Mouse (Mus musculus) cerebellum, postnatal 36 days (tissue): ENCODE results near the gene Slc35a5.

ENCODE experiments used
- DNase-seq, 2 experiments: peaks; one replicate each; pipeline ENCODE4 v3.0.0; 2021 to 2022; ENCODE audit warnings: mixed read lengths in 2 of 2

The Slc35a5 gene

GRCm38 (mm10) chr16:45110498-45110897 is 48.0 kb downstream of the Slc35a5 start:
- no peak for DNase-seq

GRCm38 (mm10) chr16:45108203-45108878 is 50.2 kb downstream of the Slc35a5 start:
- DNase-seq = no peak

- DNase-seq = no peak
Observed at GRCm38 (mm10) chr16:45104993-45105392, 53.5 kb downstream of the Slc35a5 start.

- DNase-seq = no peak
Observed at GRCm38 (mm10) chr16:45100892-45101291, 57.6 kb downstream of the Slc35a5 start.

- no peak for DNase-seq
Observed at GRCm38 (mm10) chr16:45098886-45099210, 59.7 kb downstream of the Slc35a5 start.

GRCm38 (mm10) chr16:45098186-45098885 is 60.2 kb downstream of the Slc35a5 start:
- DNase-seq = no peak

GRCm38 (mm10) chr16:45097467-45097866 is 61.0 kb downstream of the Slc35a5 start:
- DNase-seq = no peak

- DNase-seq = no peak
Observed at GRCm38 (mm10) chr16:45095561-45096482, 62.7 kb downstream of the Slc35a5 start.

GRCm38 (mm10) chr16:45095030-45095429 is 63.5 kb downstream of the Slc35a5 start:
- no peak for DNase-seq

- no peak for DNase-seq
Observed at GRCm38 (mm10) chr16:45094136-45094756, 64.3 kb downstream of the Slc35a5 start.

GRCm38 (mm10) chr16:45093137-45093731 is 65.3 kb downstream of the Slc35a5 start, which contains the start of gene Ccdc80:
Ccdc80 (plus strand) TSS chr16:45093402.
- DNase-seq = no peak

GRCm38 (mm10) chr16:45090005-45090404 is 68.5 kb downstream of the Slc35a5 start:
- DNase-seq = peak; percentile 67 to 73
